Mouse (Mus musculus) bone marrow macrophage, adult 2 months (primary cell): ENCODE measurements around the gene Sult1c1.

Experiments
- CTCF ChIP-seq: IDR thresholded peaks from 2 replicates; pipeline ENCODE4 v1.5.1; 2012; ENCODE audit warnings: low read depth, mild to moderate bottlenecking, low read length, moderate library complexity
- POLR2A ChIP-seq: IDR thresholded peaks from 2 replicates; pipeline ENCODE4 v1.6.1; 2012; ENCODE audit warnings: mild to moderate bottlenecking, low read depth, low read length, borderline replicate concordance

DNA sequence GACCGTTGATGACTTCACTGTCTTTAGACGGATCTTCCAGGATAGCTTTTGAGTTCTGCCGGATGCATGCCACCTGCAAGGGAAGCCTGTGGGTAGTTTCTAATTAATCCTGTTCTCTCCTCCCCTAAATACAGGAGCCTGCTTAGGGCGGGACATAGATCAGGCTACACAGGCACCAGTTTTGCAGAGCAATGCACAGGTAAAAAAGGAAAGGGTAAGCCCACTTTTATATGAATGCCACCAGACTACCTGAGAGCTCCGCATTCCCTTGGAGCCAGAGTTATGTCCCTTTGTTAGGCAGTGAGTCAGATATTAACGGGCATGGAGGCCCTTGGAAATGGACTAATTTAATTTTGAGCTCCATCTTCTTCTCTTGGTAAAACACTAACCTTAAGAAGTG, at the start of gene Sult1c1:
- TF ChIP-seq CTCF (no peak), POLR2A (no peak)
